Mouse (Mus musculus) urinary bladder, postnatal 4 days (tissue): ENCODE results near the gene Olfr1184.
"Not testable (repeated sequence)": the region's sequence is repeated elsewhere in the genome, so short reads cannot be mapped to it uniquely, and the experiment has no call there.

ENCODE experiments used
- DNase-seq, 2 experiments: peaks; one replicate each; pipeline ENCODE4 v3.0.0; 2021 to 2022; ENCODE audit warnings: low spot score in 2 of 2

Olfr1184 gene

GRCm38 (mm10) chr2:88483298-88483697, at the start of gene Olfr1184:
Gene Olfr1184, plus strand, starts transcription at chr2:88483598.
- no peak for DNase-seq

- DNase-seq = no peak
Observed at GRCm38 (mm10) chr2:88449031-88449430, 34.4 kb upstream of the Olfr1184 start, which contains the start of gene Gm13757. Gene Gm13757, minus strand, starts transcription at chr2:88449131.

GRCm38 (mm10) chr2:88454567-88454966, 28.8 kb upstream of the Olfr1184 start, which contains the start of gene Olfr1183:
Gene Olfr1183, plus strand, starts transcription at chr2:88454867.
- not testable (repeated sequence) for DNase-seq

- no peak for DNase-seq
Observed at GRCm38 (mm10) chr2:88493020-88493419, 9.6 kb downstream of the Olfr1184 start, which contains the start of gene Olfr1185-ps1. Gene Olfr1185-ps1, plus strand, starts transcription at chr2:88493320.

- no peak for DNase-seq
Observed at GRCm38 (mm10) chr2:88518251-88518650, 34.9 kb downstream of the Olfr1184 start, which contains the start of gene Olfr1186. Gene Olfr1186, plus strand, starts transcription at chr2:88518551.

GRCm38 (mm10) chr2:88525720-88526119, 42.3 kb downstream of the Olfr1184 start:
- no peak for DNase-seq
